Mouse (Mus musculus): Measurements from ENCODE around the gene Olfr830.
"Not testable (repeated sequence)": the region's sequence is repeated elsewhere in the genome, so short reads cannot be mapped to it uniquely, and the experiment has no call there.

Olfr830 gene

GRCm38 (mm10) chr9:18874393-18874792, at the start of gene Olfr830:
Gene Olfr830 (plus strand): TSS chr9:18874693.
- in situ Hi-C loops (cut with MboI), result no loop called here

GRCm38 (mm10) chr9:18854633-18855032, 19.9 kb upstream of the Olfr830 start, which contains the start of gene Olfr829:
Gene Olfr829 (plus strand): TSS chr9:18854933.
- in situ Hi-C loops (cut with MboI), result no loop called here

- in situ Hi-C loops (cut with MboI), result not testable (repeated sequence)
Measured at GRCm38 (mm10) chr9:18907699-18908098, 33.2 kb downstream of the Olfr830 start.

- in situ Hi-C loops (cut with MboI), result not testable (repeated sequence)
Measured at GRCm38 (mm10) chr9:18927921-18928320, 53.4 kb downstream of the Olfr830 start.

All from mature B cell (primary cell).